Mouse (Mus musculus) midbrain, embryonic 14.5 days (tissue): ENCODE data around the gene Ppp1r32. TPM values are rescaled to one million over a fixed set of nuclear protein-coding genes. Genes with fewer than 3 reads are reported as not detected.
A peak's percentile ranks its signal among the peaks of the same experiment; 100 is the strongest.

Source experiments
- ATAC-seq: fragments of 200-750 bp; cut with Nextera tagmentation; 2 replicates; pipeline ENCODE4 v1.8.0; 2017; ENCODE audit warnings: moderate number of reproducible peaks, moderate library complexity; ENCODE audit not compliant: low FRiP score, low TSS enrichment
- DNase-seq: peaks from one replicate; pipeline ENCODE4 v3.0.0-alpha.2; 2015
- H3K27ac ChIP-seq: fragments of 300-500 bp; sonication (generic); replicated peaks from 2 replicates; pipeline ENCODE4 v1.5.1; 2014; ENCODE audit warnings: mild to moderate bottlenecking, low read depth, low read length, moderate library complexity
- H3K27me3 ChIP-seq: fragments of 300-500 bp; sonication (generic); 2 replicates; pipeline ENCODE4 v1.6.1; 2014; ENCODE audit warnings: low read length, control low read depth, mixed read lengths; ENCODE audit not compliant: control insufficient read depth, insufficient read depth
- H3K36me3 ChIP-seq: fragments of 300-500 bp; sonication (generic); 2 replicates; pipeline ENCODE4 v1.6.1; 2014; ENCODE audit warnings: low read length, control low read depth; ENCODE audit not compliant: control insufficient read depth, insufficient read depth
- H3K4me1 ChIP-seq: fragments of 300-500 bp; sonication (generic); 2 replicates; pipeline ENCODE4 v1.6.1; 2014; ENCODE audit warnings: mild to moderate bottlenecking, antibody characterized with exemption, low read length, control low read depth; ENCODE audit not compliant: control insufficient read depth, insufficient read depth
- H3K4me2 ChIP-seq: fragments of 300-500 bp; sonication (generic); 2 replicates; pipeline ENCODE4 v1.6.1; 2014; ENCODE audit warnings: mild to moderate bottlenecking, low read length, moderate library complexity
- H3K4me3 ChIP-seq: fragments of 300-500 bp; sonication (generic); replicated peaks from 2 replicates; pipeline ENCODE4 v1.5.1; 2014; ENCODE audit warnings: low read depth, low read length
- H3K9ac ChIP-seq: fragments of 300-500 bp; sonication (generic); replicated peaks from 2 replicates; pipeline ENCODE4 v1.6.1; 2014; ENCODE audit warnings: mild to moderate bottlenecking, low read length, moderate library complexity
- H3K9me3 ChIP-seq: fragments of 300-500 bp; sonication (generic); 2 replicates; pipeline ENCODE4 v1.6.1; 2016; ENCODE audit warnings: low read length, control low read depth, mixed read lengths; ENCODE audit not compliant: control insufficient read depth
- WGBS: fragments of 180-500 bp; shearing (Covaris S2); extraction: QIAGEN DNeasy Blood & Tissue Kit; methylation state at CpG from one replicate; pipeline ENCODE4 v1.1.7; 2014; 5-methylcytosine and 5-hydroxymethylcytosine counted together
- polyA plus RNA-seq: library from polyadenylated mRNA; unstranded; fragments of >200 nt; fragmentation: Nextera tagmentation; extraction: Ambion mirVana; gene quantifications from 2 replicates; pipeline ENCODE4 v1.2.1, GENCODE M21; 2014

The Ppp1r32 gene
- polyA plus RNA-seq, 1 experiment from 2014 or later, result 1.6 TPM

- DNase-seq, result no peak
- H3K36me3 ChIP-seq, result peaks cover 8% of the 10 kb centered on the region
- no peak overlapping the region for H3K4me2 ChIP-seq
- no peak overlapping the region for H3K4me3 ChIP-seq
- ATAC-seq, result no peak
- H3K4me1 ChIP-seq, result 0 out of 2 replicates have a peak, but pooled peaks cover 4% of the 10 kb centered on the region
- H3K9ac ChIP-seq, result no peak overlapping the region
- no peak overlapping the region for H3K27ac ChIP-seq
- WGBS, result 77% methylated on average over 6 of the region's 6 CpGs
- no peaks in the 10 kb centered on the region for H3K27me3 ChIP-seq
- H3K9me3 ChIP-seq, result no peaks in the 10 kb centered on the region
These were observed 47.8 kb downstream of the Ppp1r32 start for GRCm38 (mm10) chr19:10434927-10435326.

DNA sequence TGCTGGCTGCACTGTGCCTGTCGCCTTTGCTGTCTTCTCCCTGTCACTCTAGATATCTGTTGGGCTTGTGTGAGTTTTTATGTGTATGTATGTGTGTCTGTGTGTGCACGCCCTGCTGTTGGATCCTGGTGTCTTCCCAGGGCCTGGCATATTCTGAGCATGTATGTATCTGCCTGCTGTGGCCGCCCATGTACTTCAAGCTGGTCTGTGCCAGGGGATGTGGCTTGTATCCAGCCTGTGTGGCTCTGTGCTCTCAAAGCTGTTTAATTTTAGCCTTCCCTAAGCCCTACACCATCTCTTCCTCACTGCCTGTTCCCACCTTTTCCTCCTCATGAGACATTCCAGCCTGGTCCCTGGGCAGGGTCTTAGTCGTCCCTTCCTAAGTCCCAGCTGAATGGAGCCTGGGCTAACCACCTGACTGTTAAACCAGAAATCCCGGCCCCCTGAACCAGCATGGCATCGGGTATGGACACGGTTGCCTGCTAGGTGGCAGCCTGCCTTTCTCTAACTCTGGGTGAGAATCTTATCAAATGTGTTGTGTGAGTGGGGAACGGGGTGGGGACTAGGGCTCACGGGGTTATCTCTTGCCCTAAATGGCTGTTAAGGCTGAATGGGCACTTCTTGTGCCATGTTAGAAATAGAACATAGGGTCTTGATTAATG is 48.7 kb downstream of the Ppp1r32 start:
- ATAC-seq, result no peak
- no peak overlapping the region for H3K27ac ChIP-seq
- no peak overlapping the region for H3K9ac ChIP-seq
- H3K9me3 ChIP-seq, result no peaks in the 10 kb centered on the region
- H3K36me3 ChIP-seq, result peaks cover 3% of the 10 kb centered on the region; the same call in 1 of the 2 replicates
- 62% methylated on average over 9 of the region's 9 CpGs for WGBS
- no peak overlapping the region for H3K4me3 ChIP-seq
- no peaks in the 10 kb centered on the region for H3K27me3 ChIP-seq
- H3K4me2 ChIP-seq, result no peak overlapping the region
- 0 out of 2 replicates have a peak, but pooled peaks cover 4% of the 10 kb centered on the region for H3K4me1 ChIP-seq
- no peak for DNase-seq

- Histone ChIP-seq H3K27ac (no peak overlapping the region), H3K9me3 (no peaks in the 10 kb centered on the region), H3K36me3 (peaks cover 3% of the 10 kb centered on the region; the same call in 1 of the 2 replicates), H3K27me3 (no peaks in the 10 kb centered on the region), H3K4me1 (0 out of 2 replicates have a peak, but pooled peaks cover 4% of the 10 kb centered on the region), H3K4me2 (no peak overlapping the region), H3K9ac (no peak overlapping the region), H3K4me3 (no peak overlapping the region)
- ATAC-seq, result no peak
- DNase-seq, result no peak
- 80% methylated on average over 7 of the region's 7 CpGs for WGBS
These were observed 49.5 kb downstream of the Ppp1r32 start for GRCm38 (mm10) chr19:10433225-10433624.

GRCm38 (mm10) chr19:10431841-10432240 is 50.9 kb downstream of the Ppp1r32 start:
- H3K4me1 ChIP-seq, result 0 out of 2 replicates have a peak, but pooled peaks cover 4% of the 10 kb centered on the region
- peaks cover 6% of the 10 kb centered on the region; the same call in 1 of the 2 replicates for H3K36me3 ChIP-seq
- no peak overlapping the region for H3K4me2 ChIP-seq
- WGBS, result 48% methylated on average over 4 of the region's 4 CpGs
- H3K27me3 ChIP-seq, result no peaks in the 10 kb centered on the region
- no peaks in the 10 kb centered on the region for H3K9me3 ChIP-seq
- DNase-seq (no peak), ATAC-seq (no peak)
- H3K9ac ChIP-seq, result no peak overlapping the region
- no peak overlapping the region for H3K4me3 ChIP-seq
- H3K27ac ChIP-seq, result peak overlapping the region; percentile 26; the same call in 1 of the 2 replicates

DNA sequence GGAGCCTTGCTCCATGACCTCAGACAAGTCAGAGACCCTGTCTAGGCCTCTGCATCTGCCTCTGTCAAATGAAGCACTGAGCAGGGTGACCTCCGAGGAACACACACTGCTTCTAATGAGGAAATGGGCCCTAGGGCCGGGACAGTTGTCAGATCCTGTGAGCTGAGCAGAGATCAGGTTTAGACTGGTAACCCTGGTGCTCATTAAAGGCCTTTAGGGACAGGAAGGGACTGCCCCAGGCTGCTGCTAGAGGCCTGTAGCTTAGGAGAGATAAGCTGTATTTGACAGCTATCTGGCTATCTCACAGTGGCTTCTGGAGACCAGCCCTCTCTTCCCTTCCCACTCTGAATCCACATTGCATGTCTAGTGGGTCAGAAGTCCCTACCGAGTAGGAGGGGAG is 51.3 kb downstream of the Ppp1r32 start:
- DNase-seq (no peak), ATAC-seq (no peak)
- 36% methylated on average over 3 of the region's 3 CpGs for WGBS
- peak overlapping the region; percentile 26; the same call in 1 of the 2 replicates for H3K27ac ChIP-seq
- no peaks in the 10 kb centered on the region for H3K9me3 ChIP-seq
- no peak overlapping the region for H3K4me2 ChIP-seq
- H3K27me3 ChIP-seq, result no peaks in the 10 kb centered on the region
- H3K4me1 ChIP-seq, result 0 out of 2 replicates have a peak, but pooled peaks cover 6% of the 10 kb centered on the region
- H3K36me3 ChIP-seq, result peaks cover 6% of the 10 kb centered on the region; the same call in 1 of the 2 replicates
- no peak overlapping the region for H3K4me3 ChIP-seq
- no peak overlapping the region for H3K9ac ChIP-seq

DNA sequence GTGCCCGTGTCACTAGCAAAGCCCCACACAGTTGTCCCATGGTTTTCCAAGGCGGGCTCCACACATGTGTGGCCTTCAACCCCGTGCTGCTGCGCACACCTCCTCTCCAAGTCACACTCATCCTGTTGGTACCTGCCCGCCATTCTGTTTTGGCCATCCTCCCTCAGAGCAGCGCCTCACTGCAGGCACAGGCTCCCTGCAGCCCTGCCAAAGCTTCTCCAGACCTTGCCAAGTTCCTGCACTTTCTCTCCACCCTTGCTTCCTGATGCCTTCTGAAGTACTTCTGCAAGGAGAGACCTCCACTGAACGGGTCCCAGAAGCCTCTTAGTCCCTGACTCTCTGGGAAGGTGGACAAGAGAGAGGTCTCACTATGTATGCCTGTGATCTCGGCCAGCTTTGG is 53.4 kb downstream of the Ppp1r32 start:
- H3K9ac ChIP-seq, result no peak overlapping the region
- no peak for ATAC-seq
- peaks cover 6% of the 10 kb centered on the region; the same call in 1 of the 2 replicates for H3K36me3 ChIP-seq
- DNase-seq, result no peak
- H3K4me1 ChIP-seq, result peaks cover 13% of the 10 kb centered on the region; the same call in 1 of the 2 replicates
- 96% methylated on average over 8 of the region's 8 CpGs for WGBS
- no peaks in the 10 kb centered on the region for H3K9me3 ChIP-seq
- H3K27ac ChIP-seq, result no peak overlapping the region
- no peak overlapping the region for H3K4me2 ChIP-seq
- no peaks in the 10 kb centered on the region for H3K27me3 ChIP-seq
- no peak overlapping the region for H3K4me3 ChIP-seq

DNA sequence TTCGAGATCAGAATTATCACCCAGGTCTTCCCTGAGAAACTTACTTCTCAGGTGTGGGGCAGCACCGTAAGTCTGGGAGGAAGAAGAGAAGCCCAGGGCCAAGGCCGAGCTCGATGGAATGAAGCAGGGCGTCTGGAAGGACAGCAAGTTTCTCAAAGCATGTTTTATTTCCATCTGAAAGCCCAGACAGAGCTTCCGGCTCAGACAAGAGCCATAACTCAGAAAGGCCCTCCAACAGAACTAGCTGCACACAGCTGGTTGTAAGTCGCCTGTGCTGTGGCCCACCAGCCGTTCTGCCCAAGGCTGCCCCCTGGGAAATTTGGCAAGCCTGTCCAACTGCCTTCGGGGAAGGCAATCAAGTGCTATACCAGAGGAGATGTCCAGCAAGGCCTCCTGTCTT is 55.3 kb downstream of the Ppp1r32 start:
- Histone ChIP-seq H3K4me1 (peaks cover 19% of the 10 kb centered on the region), H3K27ac (no peak overlapping the region), H3K4me2 (no peak overlapping the region), H3K9me3 (no peaks in the 10 kb centered on the region), H3K4me3 (no peak overlapping the region), H3K9ac (no peak overlapping the region), H3K27me3 (no peaks in the 10 kb centered on the region), H3K36me3 (peaks cover 6% of the 10 kb centered on the region; the same call in 1 of the 2 replicates)
- DNase-seq (no peak), ATAC-seq (no peak)
- 82% methylated on average over 9 of the region's 9 CpGs for WGBS

- Histone ChIP-seq H3K27ac (no peak overlapping the region), H3K36me3 (peaks cover 6% of the 10 kb centered on the region; the same call in 1 of the 2 replicates), H3K9ac (no peak overlapping the region), H3K9me3 (no peaks in the 10 kb centered on the region), H3K4me2 (no peak overlapping the region), H3K4me1 (peaks cover 25% of the 10 kb centered on the region), H3K4me3 (no peak overlapping the region), H3K27me3 (no peaks in the 10 kb centered on the region)
- no peak for DNase-seq
- no peak for ATAC-seq
- WGBS, result 64% methylated on average over 6 of the region's 6 CpGs
These were observed 55.9 kb downstream of the Ppp1r32 start for GRCm38 (mm10) chr19:10426793-10427192.

GRCm38 (mm10) chr19:10426312-10426711 is 56.4 kb downstream of the Ppp1r32 start:
- WGBS, result 38% methylated on average over 25 of the region's 25 CpGs
- ATAC-seq (no peak), DNase-seq (no peak)
- Histone ChIP-seq H3K4me3 (no peak overlapping the region), H3K9ac (no peak overlapping the region), H3K9me3 (no peaks in the 10 kb centered on the region), H3K27ac (0 out of 2 replicates have a peak overlapping the region, but pooled peaks have one; percentile 32), H3K27me3 (no peaks in the 10 kb centered on the region), H3K4me1 (peaks cover 21% of the 10 kb centered on the region), H3K36me3 (peaks cover 6% of the 10 kb centered on the region; the same call in 1 of the 2 replicates), H3K4me2 (no peak overlapping the region)
